Mouse (Mus musculus): Measurements from ENCODE around the gene Gm20708.

GRCm38 (mm10) chr11:117860601-117861000, 51.1 kb downstream of the Gm20708 start, which contains the start of gene Tmem235:
- no peak for TF ChIP-seq POLR2A (IDR thresholded peaks at IDR 0.05; ENCODE audit: extremely low read depth, insufficient read depth, low read length)
- TF ChIP-seq CTCF (IDR thresholded peaks at IDR 0.05; ENCODE audit: extremely low read depth, insufficient read depth, low read length) = no peak
